Mouse (Mus musculus): ENCODE results near the gene Fmnl3.

Gene Fmnl3

DNA sequence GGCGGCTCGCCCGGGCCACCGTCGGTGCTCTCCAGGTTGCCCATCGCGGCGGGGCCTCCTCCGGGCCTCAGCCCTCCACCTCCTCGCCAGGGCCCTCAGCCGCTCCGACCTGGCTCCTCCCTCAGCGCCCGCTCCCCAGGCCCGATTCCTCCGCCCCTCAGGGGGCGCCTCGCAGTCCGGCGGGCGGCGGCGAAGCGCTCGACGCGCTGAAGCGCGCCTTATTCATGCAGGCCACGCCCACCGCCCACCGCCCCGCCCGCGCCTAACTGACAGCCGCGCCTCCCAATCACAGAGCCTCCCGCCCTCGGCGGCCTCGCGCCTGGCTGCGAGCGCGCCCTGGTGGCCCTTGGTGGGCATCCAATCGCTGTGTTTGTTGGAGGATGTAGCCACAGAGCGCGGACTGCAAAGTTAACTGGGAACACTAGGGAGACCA lies at the start of gene Fmnl3:
Fmnl3 (minus strand) TSS at position 224 of the 433 bp plus-strand sequence.
- DNase-seq (ENCODE audit: low spot score): peak; percentile 99

DNA sequence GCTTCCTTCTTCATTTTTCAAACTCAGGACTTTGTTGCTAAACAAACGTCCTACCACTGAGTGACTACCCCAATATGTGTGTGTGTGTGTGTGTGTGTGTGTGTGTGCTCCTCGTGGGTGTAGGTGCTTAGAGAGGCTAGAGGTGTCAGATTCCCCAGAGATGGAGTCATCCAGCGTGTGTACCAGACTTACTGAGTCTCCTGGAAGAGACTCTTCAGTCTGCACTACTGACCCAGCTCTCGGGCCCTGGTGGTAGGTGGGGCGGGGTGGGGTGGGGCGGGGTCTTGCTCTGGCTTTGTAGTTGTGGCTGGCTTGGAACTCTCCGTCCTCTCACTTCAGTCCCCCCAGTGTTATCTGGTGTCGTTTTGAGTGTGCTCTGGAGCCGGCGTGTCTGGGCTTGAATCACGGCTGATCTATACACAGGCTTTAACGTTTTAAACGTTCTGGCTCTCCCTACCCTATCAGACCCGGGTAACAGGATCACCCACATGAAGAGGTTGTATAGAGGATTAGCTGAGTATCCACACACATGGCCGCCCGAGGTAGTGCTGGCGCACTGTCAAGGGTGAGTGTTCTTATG lies 47.5 kb upstream of the Fmnl3 start:
- no peak for DNase-seq (ENCODE audit: low spot score)

DNA sequence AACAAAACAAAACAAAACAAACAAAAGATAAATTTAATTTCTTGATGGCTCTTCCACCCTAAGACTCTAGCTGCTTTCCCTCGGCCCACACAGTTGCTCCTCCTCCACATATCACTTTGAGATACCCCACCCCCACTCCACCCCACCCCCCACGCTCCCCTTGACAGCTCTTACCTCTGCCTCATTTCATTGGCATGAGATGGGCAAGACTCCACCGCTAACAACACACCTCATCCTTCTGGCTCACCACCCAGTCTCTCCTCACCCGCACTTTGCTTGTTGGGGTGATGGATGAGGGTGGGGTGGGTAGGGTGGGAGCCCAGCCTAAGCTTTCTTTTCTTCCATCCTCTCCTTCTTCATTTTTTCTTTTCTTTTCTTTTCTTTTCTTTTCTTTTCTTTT lies 46.7 kb upstream of the Fmnl3 start:
- no peak for DNase-seq (ENCODE audit: low spot score)

DNA sequence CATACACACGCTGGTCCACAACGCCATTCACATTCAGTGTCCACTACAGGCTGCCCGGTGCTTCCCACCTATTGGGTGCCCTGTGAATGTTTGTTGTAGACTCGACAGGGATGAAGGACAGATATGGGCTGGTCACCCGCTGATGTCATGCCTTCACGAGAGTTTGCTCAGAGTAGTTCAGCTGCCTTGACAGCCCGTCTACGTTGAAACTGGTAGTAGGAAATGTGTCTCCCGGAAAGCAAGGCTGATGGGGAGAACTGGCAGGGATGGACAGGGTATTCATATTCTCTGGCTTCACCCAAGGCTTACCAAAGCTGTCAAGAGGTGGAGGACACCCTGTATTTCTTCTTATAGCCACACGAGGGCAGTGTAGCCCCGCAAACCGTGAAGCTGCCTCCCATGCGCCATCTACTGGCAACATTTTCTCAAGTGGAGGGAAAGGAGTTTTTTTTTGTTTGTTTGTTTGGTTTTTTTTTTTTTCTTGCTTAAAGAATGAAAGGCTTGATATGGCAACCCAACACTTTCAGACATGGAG lies 46.1 kb upstream of the Fmnl3 start:
- peak; percentile 89 for DNase-seq (ENCODE audit: low spot score)

DNA sequence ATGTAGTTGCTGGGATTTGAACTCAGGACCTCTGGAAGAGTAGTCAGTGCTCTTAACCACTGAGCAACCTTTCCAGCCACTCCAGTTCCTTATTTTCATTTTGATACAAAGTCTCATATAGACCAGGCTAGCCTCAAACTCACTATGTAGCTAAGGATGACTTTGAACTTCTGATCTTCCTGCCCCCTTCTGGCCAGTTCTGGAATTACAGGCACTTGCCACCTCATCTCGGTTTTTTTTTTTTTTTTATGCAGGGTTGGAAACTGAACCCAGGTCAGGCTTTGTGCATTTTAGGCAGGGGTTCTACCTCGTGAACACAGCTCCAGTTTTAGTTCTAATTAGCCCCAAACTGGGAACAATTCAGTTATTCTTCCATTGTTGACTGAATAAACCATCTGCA lies 45.5 kb upstream of the Fmnl3 start:
- peak; percentile 39 for DNase-seq (ENCODE audit: low spot score)

DNA sequence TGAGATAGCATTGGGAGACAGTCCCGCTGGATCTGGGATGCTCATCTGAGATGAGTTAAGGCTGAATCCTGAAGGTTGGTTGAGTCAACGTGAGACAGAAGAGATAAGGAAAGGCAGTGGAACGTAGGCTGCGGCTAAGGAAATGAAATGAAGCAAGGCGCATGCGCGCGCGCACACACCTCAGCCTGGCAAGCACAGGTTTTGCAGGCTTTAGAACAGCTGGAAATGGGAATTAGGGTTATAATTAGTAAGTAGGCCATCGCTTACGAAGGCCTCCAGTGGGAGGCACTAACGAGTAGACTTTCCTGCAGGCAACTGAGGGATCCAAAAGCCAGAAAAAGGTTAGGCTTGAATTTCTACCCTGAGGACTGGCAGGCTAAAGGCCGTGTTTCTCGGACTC lies 41.5 kb upstream of the Fmnl3 start:
- no peak for DNase-seq (ENCODE audit: low spot score)

DNA sequence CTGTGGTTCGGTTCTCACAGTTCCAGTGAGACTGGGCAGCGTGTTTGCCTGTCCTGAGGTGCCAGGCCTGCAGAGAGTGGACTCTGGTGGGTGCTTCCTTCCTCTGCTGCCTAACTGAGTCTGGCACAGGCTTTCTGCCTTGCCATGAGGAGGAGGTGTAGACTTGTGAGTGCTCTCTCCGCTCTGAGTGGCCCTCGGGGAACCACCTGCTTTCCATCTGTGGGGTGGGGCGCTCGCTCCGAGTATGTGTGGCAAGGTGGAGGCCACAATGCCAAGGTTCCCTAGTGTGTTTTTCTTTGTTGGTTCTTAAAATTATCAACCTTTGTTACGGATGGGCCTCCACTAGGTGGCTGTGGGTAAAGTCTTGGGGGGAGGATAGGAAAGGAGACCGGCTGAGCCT lies 38.6 kb upstream of the Fmnl3 start:
- DNase-seq (ENCODE audit: low spot score): no peak

DNA sequence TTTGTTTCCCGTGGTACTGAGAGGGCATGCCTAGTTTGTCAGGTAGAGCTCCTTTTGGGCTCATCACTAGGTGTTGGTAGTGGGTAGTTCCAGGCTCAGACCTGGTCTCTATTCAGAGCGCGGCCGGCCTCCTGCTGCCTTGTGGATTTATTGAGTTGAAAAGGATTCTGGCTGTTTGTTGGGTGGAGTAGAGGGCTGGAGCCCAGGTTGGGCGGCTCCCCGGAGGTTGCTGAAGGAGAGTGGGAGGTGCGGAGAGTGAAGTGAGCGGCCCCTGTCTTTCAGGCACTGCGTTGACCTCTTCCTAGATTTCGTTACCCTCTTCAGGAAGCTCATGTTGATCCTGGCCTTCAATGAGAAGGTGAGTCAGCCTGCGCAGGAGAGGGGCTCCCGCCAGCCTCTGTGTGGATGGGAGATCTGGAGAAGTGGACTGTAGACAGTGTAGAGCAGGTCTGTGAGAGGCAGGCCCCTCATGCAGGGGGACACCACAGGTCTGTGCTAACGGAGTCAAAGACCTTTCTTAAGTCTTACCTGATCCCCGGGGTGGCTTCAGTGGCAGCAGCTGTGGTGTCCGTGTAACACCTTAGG lies 36.8 kb upstream of the Fmnl3 start:
- no peak for DNase-seq (ENCODE audit: low spot score)

DNA sequence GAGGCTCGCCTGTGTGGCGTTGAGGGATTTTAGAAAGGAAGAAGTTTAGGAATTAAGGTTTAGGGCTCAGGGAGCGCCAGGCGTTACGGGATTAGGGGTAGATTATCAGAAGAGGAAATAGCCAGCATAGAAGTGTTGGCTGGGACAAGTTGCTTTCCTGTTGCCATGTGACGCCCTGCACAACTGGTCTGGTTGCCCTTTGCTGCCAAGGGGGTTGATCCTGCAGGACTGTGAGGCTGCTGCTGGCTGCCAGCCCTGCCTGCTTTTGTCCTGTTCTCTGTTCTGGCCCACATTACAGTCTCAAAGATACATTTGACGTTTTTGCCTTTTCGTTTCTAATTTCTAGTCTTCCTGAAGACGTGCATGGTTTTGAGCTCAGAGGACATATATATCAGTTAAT lies 34.9 kb upstream of the Fmnl3 start:
- DNase-seq (ENCODE audit: low spot score): no peak

DNA sequence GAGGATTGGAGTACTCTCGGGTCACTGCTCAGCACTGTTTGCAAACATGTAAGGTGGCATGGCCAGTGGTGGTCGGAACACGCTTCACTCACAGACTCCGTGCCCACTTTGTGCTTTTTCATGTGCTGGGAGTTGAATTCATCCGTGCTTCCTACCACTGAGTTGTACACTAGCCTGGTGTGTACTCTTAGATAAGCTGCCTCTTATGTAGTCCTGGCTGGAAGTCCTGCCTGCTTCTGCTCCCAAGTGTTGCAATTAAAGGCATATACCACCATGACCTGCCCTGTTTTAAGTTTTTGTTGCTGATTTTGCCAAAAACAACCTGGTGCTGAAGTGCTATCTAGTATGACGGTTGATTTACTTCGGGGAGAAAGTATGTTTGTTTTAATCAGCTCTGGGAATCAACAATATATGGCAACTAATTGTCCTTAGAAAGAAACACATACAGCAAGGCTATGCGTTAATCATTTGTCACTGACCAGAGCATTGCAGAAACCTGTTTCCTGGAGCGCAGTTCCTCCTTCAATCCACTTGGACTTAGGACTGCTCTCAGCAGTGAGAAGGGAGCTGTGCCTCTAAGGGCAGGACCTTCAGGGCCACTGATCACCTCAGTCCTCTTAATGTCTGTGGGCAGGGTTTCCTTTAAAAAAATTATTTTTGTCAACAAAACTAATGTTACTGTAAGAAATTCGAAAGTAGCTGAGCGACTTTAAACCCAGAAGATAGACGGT lies 33.0 kb upstream of the Fmnl3 start:
- DNase-seq (ENCODE audit: low spot score): no peak

DNA sequence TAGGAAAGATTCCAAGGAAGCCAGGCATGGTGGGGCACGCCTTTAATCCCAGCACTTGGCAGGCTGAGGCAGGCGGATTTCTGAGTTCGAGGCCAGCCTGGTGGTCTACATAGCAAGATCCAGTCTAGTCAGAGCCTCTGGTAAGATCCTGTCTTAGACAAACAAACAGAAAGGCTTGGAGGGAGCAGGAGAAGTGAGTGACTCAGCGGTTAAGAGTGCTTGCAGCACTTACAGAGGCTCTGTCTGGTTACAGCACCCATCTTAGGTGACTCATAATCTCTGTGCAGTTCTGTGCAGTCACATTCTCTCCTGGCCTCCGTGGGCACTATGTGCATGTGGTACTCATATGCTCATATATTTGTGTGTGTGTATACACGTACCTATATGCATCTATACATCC lies 30.3 kb upstream of the Fmnl3 start:
- DNase-seq (ENCODE audit: low spot score): no peak

DNA sequence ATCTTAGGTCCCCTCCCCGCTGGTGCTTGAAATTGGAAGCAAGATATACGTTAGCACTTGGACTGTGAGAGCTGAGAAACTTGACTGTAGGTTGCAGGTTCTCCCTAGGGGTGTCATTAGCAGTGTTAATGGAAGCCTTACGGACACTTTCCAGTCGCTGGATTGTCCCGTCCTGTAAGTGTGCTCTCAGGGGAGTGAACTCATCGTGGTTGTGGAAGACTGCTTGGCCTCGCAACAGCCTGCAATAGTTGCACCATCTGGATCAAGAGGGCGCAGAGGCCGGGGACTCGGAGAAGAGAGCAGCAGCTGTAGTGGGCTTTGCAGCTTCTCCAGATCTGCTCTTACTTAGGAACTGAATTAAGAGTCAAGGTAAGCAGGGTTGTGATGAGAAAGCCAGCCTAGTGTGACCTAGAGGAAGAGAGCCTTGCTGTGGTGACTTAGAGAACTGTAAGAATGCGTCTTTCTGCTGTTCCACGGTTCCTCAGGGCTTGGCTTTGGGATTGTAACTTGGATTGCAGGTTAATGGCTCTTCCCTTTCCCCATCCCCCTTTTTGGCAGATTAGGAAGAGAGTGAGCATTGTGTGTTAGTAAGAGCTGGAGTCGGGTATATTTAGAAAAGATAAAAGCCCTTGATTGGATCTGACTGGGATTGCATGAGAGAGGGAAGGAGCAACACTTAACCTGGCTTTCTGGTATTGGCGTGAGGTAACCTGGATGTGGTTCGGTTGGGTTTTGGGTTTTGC lies 29.4 kb upstream of the Fmnl3 start:
- no peak for DNase-seq (ENCODE audit: low spot score)

DNA sequence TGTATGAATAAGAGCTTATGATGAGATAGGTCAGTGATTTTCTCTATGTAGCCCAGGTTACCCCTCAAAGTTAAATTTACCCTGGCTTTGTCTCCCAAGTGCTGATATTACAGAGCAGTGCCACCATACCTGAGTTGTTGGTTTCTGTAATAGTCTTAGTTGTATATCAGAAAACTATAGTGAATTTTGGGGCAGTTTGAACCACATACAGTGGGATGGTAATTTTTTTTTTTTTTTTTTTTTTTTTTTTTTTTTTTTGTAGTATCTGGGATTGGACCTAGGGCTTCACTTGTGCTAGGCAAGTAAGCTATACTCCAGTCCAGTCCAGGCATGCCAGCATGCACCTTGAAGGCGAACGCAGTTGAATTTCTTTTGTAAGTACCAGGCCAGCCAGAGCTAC lies 27.3 kb upstream of the Fmnl3 start:
- DNase-seq (ENCODE audit: low spot score): no peak

DNA sequence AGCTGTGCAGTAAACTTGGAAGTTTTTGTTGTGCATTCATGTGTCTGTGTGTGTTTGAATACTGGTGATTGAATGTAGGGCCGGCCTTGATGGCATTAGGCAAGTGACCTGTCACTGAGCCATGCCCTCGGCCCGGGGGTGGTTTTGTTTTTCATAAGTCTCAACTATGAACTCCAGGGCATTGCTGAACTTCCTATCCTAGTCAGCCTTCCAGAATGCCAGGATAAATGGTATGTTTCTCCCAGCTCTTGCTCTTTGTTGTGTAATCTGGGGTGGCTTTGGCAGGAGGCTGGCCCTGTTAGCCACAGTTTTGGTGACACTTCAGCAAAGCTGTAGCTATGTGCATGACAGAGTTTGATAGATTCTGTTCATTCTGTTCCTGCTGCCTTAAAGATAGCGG lies 26.6 kb upstream of the Fmnl3 start:
- DNase-seq (ENCODE audit: low spot score): no peak

DNA sequence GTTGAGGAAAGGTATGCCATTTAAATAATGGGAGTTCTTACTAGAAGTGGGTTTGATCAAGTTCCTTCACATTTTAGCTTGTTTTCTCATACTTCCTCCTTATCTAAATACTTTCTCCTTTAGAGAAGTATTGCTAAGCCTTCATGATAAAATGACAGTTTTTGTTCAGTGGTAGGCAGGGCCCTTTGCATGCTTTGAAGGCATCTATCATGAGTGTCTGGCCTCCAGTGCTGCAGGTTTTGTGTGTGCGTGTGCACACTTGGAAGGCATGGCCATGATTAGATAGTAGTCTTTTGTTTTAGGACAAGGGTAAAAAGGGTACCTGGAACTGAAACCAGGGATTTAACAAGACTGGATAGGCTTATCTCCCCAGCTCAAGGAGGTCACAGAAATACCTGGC lies 26.2 kb upstream of the Fmnl3 start:
- no peak for DNase-seq (ENCODE audit: low spot score)

DNA sequence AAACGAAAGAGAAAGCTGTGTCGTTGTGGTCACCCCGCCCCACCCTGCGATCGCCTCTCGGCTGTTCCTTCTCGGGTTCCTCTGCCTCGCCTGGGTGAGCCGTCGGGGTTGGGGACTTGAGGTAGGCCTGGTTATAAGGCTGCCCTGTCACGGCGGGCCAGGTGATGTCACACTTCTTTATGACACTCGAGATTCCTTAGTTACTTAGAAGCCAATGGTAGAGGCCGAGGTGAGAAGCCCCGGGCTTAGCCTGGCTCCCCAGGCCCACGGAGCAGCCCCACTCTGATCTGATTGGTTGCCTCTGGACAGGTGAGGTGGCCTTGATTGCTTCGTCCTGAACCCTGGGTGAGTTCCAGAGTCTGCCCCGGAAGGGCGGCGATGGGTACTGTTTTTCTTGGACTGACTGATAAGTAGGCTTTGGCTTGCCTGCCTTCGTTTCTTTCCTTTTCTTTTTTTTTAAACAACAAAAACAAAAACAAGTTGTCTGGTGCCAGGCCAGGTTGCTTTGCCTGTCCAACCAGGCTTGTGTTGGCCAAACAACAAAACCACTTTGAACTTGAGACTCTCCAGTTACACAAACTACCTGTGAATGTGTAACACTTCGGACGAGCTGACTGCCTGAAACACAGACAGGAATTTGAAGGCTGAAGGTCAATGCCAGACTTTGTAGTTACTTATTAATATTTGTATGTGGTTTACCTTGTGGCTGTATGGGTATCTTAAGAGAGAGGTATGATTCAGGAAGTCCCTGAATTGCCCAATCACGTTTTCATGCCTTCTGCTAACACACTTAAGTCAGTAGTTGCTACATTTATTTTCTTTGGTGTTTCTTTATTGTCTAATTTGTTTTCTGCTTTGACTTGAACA lies 23.3 kb upstream of the Fmnl3 start:
- DNase-seq (ENCODE audit: low spot score): no peak

DNA sequence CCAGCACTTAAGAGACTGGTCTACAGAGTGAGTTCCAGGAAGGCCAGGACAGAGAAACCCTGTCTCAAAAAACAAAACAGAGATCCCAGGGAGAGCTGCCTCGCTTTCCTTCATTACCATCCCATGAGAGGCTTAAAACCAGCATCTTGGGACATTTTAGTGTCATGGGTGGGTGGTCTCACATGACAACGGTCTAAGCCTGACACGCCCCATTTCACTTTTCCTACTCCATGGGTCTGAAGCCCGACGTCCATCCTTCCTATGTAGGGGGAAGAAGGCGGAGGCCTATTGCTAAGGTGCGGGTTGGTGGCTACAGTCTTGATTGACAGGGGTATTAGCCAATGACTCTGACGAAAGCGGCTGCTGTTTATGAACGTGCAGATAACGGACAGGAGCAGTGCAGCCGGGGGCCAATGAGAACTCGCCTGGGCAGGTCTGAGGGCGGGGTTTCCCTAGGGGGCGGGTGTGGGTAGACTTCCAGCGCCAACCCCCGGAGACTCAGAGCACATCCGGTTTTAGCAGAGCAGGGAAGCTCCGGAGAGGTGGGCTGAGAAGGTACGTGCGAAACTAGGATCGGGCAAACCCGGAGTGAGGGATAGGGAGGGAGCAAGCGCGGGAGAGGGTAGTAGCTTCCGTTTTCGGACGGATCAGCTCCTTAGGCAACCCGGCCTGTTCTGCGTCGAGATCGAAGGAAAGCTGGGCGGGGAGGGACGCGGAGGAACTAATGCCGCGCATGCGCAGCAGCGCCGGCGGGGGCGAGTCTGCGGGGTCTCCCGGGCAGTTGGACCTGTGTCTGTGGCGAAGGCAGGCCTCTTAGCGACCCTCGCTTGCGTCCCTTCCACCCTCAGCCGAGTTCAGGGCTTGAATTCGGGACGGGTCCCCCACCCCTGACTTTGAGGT lies 22.5 kb upstream of the Fmnl3 start, which contains the start of gene Tmbim6:
Tmbim6 (plus strand) TSS at position 397 of the 900 bp plus-strand sequence.
- DNase-seq (ENCODE audit: low spot score): peak; percentile 93

DNA sequence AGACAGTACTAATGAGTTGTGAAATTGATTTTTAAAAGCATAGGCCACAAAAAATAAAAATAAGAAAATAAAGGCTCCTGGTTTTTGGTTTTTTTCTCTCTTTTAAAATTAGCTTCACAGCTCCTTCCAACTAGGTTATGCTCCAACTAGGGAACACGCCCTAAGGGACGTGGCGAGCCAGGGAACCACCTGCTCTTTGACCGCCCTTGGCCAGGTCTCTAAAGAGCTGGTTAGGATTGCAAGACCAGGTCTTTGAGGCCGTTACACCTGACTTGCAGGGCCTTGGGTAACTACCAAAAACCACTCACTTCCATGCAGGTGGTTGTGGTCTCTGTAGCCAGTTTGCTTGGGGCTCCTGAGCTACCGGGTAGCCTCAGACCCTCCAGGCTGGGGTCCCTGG lies 21.7 kb upstream of the Fmnl3 start:
- DNase-seq (ENCODE audit: low spot score): no peak

DNA sequence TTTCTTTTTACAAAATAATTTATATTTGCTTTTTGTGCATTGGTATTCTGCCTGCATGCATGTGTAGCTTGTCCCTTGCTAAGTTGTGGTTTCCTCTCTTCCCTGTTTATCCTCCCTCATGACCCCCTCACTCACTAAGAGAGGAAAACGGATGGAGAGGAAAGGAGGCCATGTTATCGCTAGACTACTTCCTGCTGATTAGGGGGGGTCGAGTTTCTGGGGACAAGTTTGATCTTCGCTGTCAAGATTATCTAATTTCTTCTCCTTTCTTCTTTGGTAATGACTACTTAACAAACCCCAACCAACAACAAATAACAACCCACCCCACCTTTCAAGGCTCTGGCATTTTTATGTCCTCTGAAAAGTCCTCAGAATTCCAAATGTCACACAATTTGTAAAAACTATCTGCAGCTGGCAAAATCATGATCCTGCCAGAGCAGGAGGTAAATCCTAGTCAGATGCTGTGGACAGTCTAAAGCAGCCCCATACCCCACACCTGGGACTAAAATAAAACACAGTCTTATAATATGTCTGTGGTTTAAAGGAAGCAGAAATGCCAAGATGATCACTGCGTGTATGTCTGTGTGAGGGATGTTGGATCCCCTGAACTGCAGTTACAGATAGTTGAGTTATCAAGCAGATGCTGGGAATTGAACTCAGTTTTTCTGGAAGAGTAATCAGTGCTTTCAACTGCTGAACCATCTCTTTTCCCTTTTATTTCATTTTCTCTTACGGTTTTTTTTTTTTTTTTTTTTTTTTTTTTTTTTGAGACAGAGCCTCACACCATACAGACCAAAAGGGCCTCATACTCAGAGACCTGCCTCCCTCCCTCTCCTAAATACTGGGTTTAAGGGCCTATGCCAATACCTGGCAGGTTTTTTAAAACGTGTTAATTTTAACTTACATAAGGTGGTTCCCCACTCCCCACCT lies 20.5 kb upstream of the Fmnl3 start:
- DNase-seq (ENCODE audit: low spot score): no peak

All from urinary bladder, postnatal 25 days (tissue).